Mouse (Mus musculus): ENCODE data around the gene Pik3c2g. TPM values are rescaled to one million over a fixed set of nuclear protein-coding genes. Genes with fewer than 3 reads are reported as not detected.
A peak's percentile ranks its signal among the peaks of the same experiment; 100 is the strongest.

The Pik3c2g gene
- total and polyA plus RNA-seq, 2 experiments from 2014 or later, result 0.25 to 1.2 TPM

- H3K9ac ChIP-seq (replicated peaks; ENCODE audit: low read length, poor library complexity, severe bottlenecking), result no peak overlapping the region
- no peak overlapping the region for H3K4me2 ChIP-seq (ENCODE audit: low read depth, low read length, poor library complexity, severe bottlenecking)
- no peak overlapping the region for H3K27ac ChIP-seq (ENCODE audit: low read depth, low read length)
- no peaks in the 10 kb centered on the region for H3K27me3 ChIP-seq (ENCODE audit: insufficient read depth, low read length)
- peak; percentile 91 for TF ChIP-seq CTCF (IDR thresholded peaks at IDR 0.05)
- no peaks in the 10 kb centered on the region for H3K36me3 ChIP-seq (ENCODE audit: insufficient read depth, low read length)
- no peak overlapping the region for H3K4me3 ChIP-seq (ENCODE audit: low read depth, low read length)
- DNase-seq (ENCODE audit: low spot score) (peak; percentile 62), ATAC-seq (ENCODE audit: low FRiP score) (0 out of 2 replicates have a peak, but pooled peaks have one; percentile 27)
- H3K4me1 ChIP-seq (ENCODE audit: insufficient read depth, low read length), result no peaks in the 10 kb centered on the region
- H3K9me3 ChIP-seq (ENCODE audit: low read length), result peaks cover 4% of the 10 kb centered on the region; the same call in 1 of the 2 replicates
- WGBS, result 57% methylated on average over 1 of the region's 1 CpGs
These were observed 75.4 kb downstream of the Pik3c2g start for GRCm38 (mm10) chr6:139662462-139662861.

- no peak overlapping the region for H3K27ac ChIP-seq (ENCODE audit: low read depth, low read length)
- ATAC-seq (ENCODE audit: low FRiP score), result no peak
- no peaks in the 10 kb centered on the region for H3K9me3 ChIP-seq (ENCODE audit: low read length)
- no peaks in the 10 kb centered on the region for H3K27me3 ChIP-seq (ENCODE audit: insufficient read depth, low read length)
- H3K9ac ChIP-seq (replicated peaks; ENCODE audit: low read length, poor library complexity, severe bottlenecking), result no peak overlapping the region
- no peak for TF ChIP-seq CTCF (IDR thresholded peaks at IDR 0.05)
- H3K4me1 ChIP-seq (ENCODE audit: insufficient read depth, low read length), result no peaks in the 10 kb centered on the region
- no peak overlapping the region for H3K4me2 ChIP-seq (ENCODE audit: low read depth, low read length, poor library complexity, severe bottlenecking)
- no peaks in the 10 kb centered on the region for H3K36me3 ChIP-seq (ENCODE audit: insufficient read depth, low read length)
- H3K4me3 ChIP-seq (ENCODE audit: low read depth, low read length), result no peak overlapping the region
- WGBS, result 82% methylated on average over 3 of the region's 3 CpGs
- DNase-seq (ENCODE audit: low spot score), result peak; percentile 26
These were observed 131.5 kb downstream of the Pik3c2g start for GRCm38 (mm10) chr6:139718416-139718984.

- no peaks in the 10 kb centered on the region for H3K36me3 ChIP-seq (ENCODE audit: insufficient read depth, low read length)
- H3K9me3 ChIP-seq (ENCODE audit: low read length), result no peaks in the 10 kb centered on the region
- H3K4me3 ChIP-seq (ENCODE audit: low read depth, low read length), result no peak overlapping the region
- H3K4me2 ChIP-seq (ENCODE audit: low read depth, low read length, poor library complexity, severe bottlenecking), result no peak overlapping the region
- no peak overlapping the region for H3K27ac ChIP-seq (ENCODE audit: low read depth, low read length)
- no peak for ATAC-seq (ENCODE audit: low FRiP score)
- TF ChIP-seq CTCF (IDR thresholded peaks at IDR 0.05), result no peak
- DNase-seq (ENCODE audit: low spot score), result peak; percentile 20
- no peaks in the 10 kb centered on the region for H3K27me3 ChIP-seq (ENCODE audit: insufficient read depth, low read length)
- H3K4me1 ChIP-seq (ENCODE audit: insufficient read depth, low read length), result no peaks in the 10 kb centered on the region
- H3K9ac ChIP-seq (replicated peaks; ENCODE audit: low read length, poor library complexity, severe bottlenecking), result no peak overlapping the region
- WGBS, result 79% methylated on average over 13 of the region's 13 CpGs
These were observed 132.7 kb downstream of the Pik3c2g start for GRCm38 (mm10) chr6:139719639-139720221.

- no peaks in the 10 kb centered on the region for H3K4me1 ChIP-seq (ENCODE audit: insufficient read depth, low read length)
- no peaks in the 10 kb centered on the region for H3K36me3 ChIP-seq (ENCODE audit: insufficient read depth, low read length)
- no peak overlapping the region for H3K27ac ChIP-seq (ENCODE audit: low read depth, low read length)
- H3K9ac ChIP-seq (replicated peaks; ENCODE audit: low read length, poor library complexity, severe bottlenecking), result no peak overlapping the region
- 87% methylated on average over 9 of the region's 9 CpGs for WGBS
- H3K9me3 ChIP-seq (ENCODE audit: low read length), result no peaks in the 10 kb centered on the region
- no peak overlapping the region for H3K4me3 ChIP-seq (ENCODE audit: low read depth, low read length)
- TF ChIP-seq CTCF (IDR thresholded peaks at IDR 0.05), result no peak
- H3K4me2 ChIP-seq (ENCODE audit: low read depth, low read length, poor library complexity, severe bottlenecking), result no peak overlapping the region
- DNase-seq (ENCODE audit: low spot score), result no peak
- no peaks in the 10 kb centered on the region for H3K27me3 ChIP-seq (ENCODE audit: insufficient read depth, low read length)
- ATAC-seq (ENCODE audit: low FRiP score), result no peak
These were observed 148.9 kb downstream of the Pik3c2g start for GRCm38 (mm10) chr6:139735708-139736626.

- Histone ChIP-seq H3K27me3 (ENCODE audit: insufficient read depth, low read length) (no peaks in the 10 kb centered on the region), H3K4me3 (ENCODE audit: low read depth, low read length) (no peak overlapping the region), H3K9me3 (ENCODE audit: low read length) (no peaks in the 10 kb centered on the region), H3K36me3 (ENCODE audit: insufficient read depth, low read length) (no peaks in the 10 kb centered on the region), H3K4me1 (ENCODE audit: insufficient read depth, low read length) (no peaks in the 10 kb centered on the region), H3K27ac (ENCODE audit: low read depth, low read length) (no peak overlapping the region), H3K9ac (replicated peaks; ENCODE audit: low read length, poor library complexity, severe bottlenecking) (no peak overlapping the region), H3K4me2 (ENCODE audit: low read depth, low read length, poor library complexity, severe bottlenecking) (no peak overlapping the region)
- no peak for TF ChIP-seq CTCF (IDR thresholded peaks at IDR 0.05)
- ATAC-seq (ENCODE audit: low FRiP score) (no peak), DNase-seq (ENCODE audit: low spot score) (peak; percentile 26)
- 44% methylated on average over 5 of the region's 5 CpGs for WGBS
These were observed 151.3 kb downstream of the Pik3c2g start for GRCm38 (mm10) chr6:139738350-139738749.

All from midbrain, postnatal 0 days (tissue).